9 mouse cellular contexts compared by ENCODE assay signal in the genomic region with DNA sequence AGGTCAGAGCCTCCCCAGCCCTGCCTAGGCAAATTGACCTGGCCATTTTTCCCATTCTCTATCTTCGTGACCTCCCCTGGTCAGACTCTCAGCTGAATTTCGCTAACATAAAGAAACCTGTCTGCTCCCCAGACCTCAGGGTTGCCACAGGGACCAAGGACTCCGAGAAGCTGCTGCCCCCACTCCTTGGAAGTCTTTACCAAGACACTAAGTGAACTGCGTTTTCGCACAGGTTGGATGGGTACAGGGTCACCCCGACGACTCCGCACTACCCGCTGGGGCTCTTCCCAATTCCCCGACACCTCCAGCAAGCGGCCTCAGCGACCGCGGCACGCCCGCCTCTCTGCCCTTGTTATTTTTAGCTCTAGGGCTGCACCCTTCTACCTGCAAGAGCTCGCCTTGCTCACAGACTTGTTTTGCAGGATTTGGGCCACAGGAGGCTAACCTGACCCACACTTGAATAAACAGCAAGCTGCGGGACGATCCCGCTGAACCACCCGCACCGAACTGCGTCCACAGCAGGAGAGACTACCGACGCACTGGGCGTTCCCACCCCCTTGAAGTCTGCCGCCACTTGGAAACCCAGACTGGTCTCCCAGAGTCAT. TPM values are rescaled to one million over a fixed set of nuclear protein-coding genes. Genes with fewer than 3 reads are reported as not detected.
DNase-seq lines count a peak whose midpoint lies in the region; ATAC-seq and TF ChIP-seq lines count a peak whose summit lies in the region.
"Had no signal": no experiment of that assay in that cellular context is flagged by ENCODE, and none has a peak within 500 bp of the region (broad histone marks: within the 10 kb centered on the region; RNA-seq: fewer than 3 reads in every experiment).

No protein-coding gene starts in this region.

- H3K9me3 ChIP-seq in limb, embryonic 15.5 days, result no peaks in the 10 kb centered on the region
- no peaks in the 10 kb centered on the region for H3K9me3 ChIP-seq in midbrain, postnatal 0 days (ENCODE audit: low read length)

- peak overlapping the region; percentile 25 for H3K4me3 ChIP-seq in limb, embryonic 15.5 days
- peak overlapping the region; percentile 30 for H3K4me3 ChIP-seq in midbrain, postnatal 0 days (ENCODE audit: low read depth, low read length)

- peak; percentile 17 to 28 for DNase-seq in cerebellum, postnatal 10 days
- DNase-seq in cerebellum, adult 18-20 months, result no peak
- peak; percentile 46 for DNase-seq in heart, postnatal 4 days
- DNase-seq in midbrain, postnatal 0 days (ENCODE audit: low spot score), result no peak
- no peak for DNase-seq in thymus, postnatal 14 days
- DNase-seq in layer of hippocampus, adult 9-10 months (ENCODE audit: low spot score), result no peak
- DNase-seq in spleen, postnatal 36 days (ENCODE audit: low spot score in 2 of 2), result no peak

- no peaks in the 10 kb centered on the region for H3K36me3 ChIP-seq in limb, embryonic 15.5 days
- H3K36me3 ChIP-seq in midbrain, postnatal 0 days (ENCODE audit: insufficient read depth, low read length), result no peaks in the 10 kb centered on the region

- TF ChIP-seq CTCF in midbrain, postnatal 0 days (IDR thresholded peaks at IDR 0.05), result no peak

- peak overlapping the region; percentile 49 for H3K4me2 ChIP-seq in limb, embryonic 15.5 days
- peak overlapping the region; percentile 43 for H3K4me2 ChIP-seq in midbrain, postnatal 0 days (ENCODE audit: low read depth, low read length, poor library complexity, severe bottlenecking)

- peaks cover 15% of the 10 kb centered on the region for H3K4me1 ChIP-seq in limb, embryonic 15.5 days
- H3K4me1 ChIP-seq in midbrain, postnatal 0 days (ENCODE audit: insufficient read depth, low read length), result no peaks in the 10 kb centered on the region

- WGBS in limb, embryonic 15.5 days, result 5% methylated on average over 27 of the region's 27 CpGs
- WGBS in midbrain, postnatal 0 days, result 4% methylated on average over 27 of the region's 27 CpGs

- no peak overlapping the region for H3K27ac ChIP-seq in limb, embryonic 15.5 days
- H3K27ac ChIP-seq in midbrain, postnatal 0 days (ENCODE audit: low read depth, low read length), result no peak overlapping the region

- H3K9ac ChIP-seq in limb, embryonic 15.5 days, result no peak overlapping the region
- no peak overlapping the region for H3K9ac ChIP-seq in midbrain, postnatal 0 days (replicated peaks; ENCODE audit: low read length, poor library complexity, severe bottlenecking)

- peaks cover 21% of the 10 kb centered on the region for H3K27me3 ChIP-seq in limb, embryonic 15.5 days
- H3K27me3 ChIP-seq in midbrain, postnatal 0 days (ENCODE audit: insufficient read depth, low read length), result peaks cover 21% of the 10 kb centered on the region

- ATAC-seq in limb, embryonic 15.5 days (ENCODE audit: insufficient number of reproducible peaks, low FRiP score, low TSS enrichment, low read depth), result no peak
- 0 out of 2 replicates have a peak, but pooled peaks have one; percentile 13 for ATAC-seq in midbrain, postnatal 0 days (ENCODE audit: low FRiP score)

RNA-seq across cellular contexts. Expression of a gene that starts 7.7 kb away (rescaled TPM):
- total RNA-seq in heart, postnatal 4 days (2021), result 10 to 100 TPM; 10.2 to 16.2 TPM
- polyA plus RNA-seq in limb, embryonic 15.5 days (2015; fragmentation: Nextera tagmentation; extraction: Ambion mirVana), result 30.9 and 42.4 TPM in 2 replicates
- total RNA-seq in midbrain, postnatal 0 days (2014; rRNA removed), result 5.1 and 7.0 TPM in 2 replicates
- 4.6 and 7.5 TPM in 2 replicates for polyA plus RNA-seq in midbrain, postnatal 0 days (2015; fragmentation: Nextera tagmentation; extraction: Ambion mirVana)

RNA-seq across cellular contexts. Expression of a gene that starts 19.0 kb away (rescaled TPM):
- total RNA-seq in heart, postnatal 4 days (2021), result not detected
- 0.28 TPM in 1 of 2 replicates, not detected in the other for polyA plus RNA-seq in limb, embryonic 15.5 days (2015; fragmentation: Nextera tagmentation; extraction: Ambion mirVana)
- not detected in 2 replicates for total RNA-seq in midbrain, postnatal 0 days (2014; rRNA removed)
- not detected in 2 replicates for polyA plus RNA-seq in midbrain, postnatal 0 days (2015; fragmentation: Nextera tagmentation; extraction: Ambion mirVana)
- polyA plus RNA-seq: cortical plate, adult 2 months had no signal

Comparison
In these comparisons a context has a peak if more than half of its experiments do, and no peak if none do; other contexts are left out.
1. DNase-seq: peak in cerebellum, postnatal 10 days (2 of 2) and heart, postnatal 4 days (single experiment); none in cerebellum, adult 18-20 months (0 of 2), midbrain, postnatal 0 days (single experiment), thymus, postnatal 14 days (single experiment), layer of hippocampus, adult 9-10 months (single experiment) and spleen, postnatal 36 days (0 of 2).